Mouse (Mus musculus) spleen, adult 2 months (tissue): ENCODE measurements around the gene Isca1.

Experiments
- CTCF ChIP-seq: fragments of 200-500 bp; IDR thresholded peaks from 2 replicates; pipeline ENCODE4 v1.5.1; 2011; ENCODE audit warnings: mild to moderate bottlenecking, inconsistent platforms; ENCODE audit not compliant: insufficient read depth, insufficient read length, insufficient replicate concordance; ENCODE audit errors: extremely low read depth
- POLR2A ChIP-seq: fragments of 200-500 bp; IDR thresholded peaks from 2 replicates; pipeline ENCODE4 v1.6.1; 2011; ENCODE audit warnings: low read depth, low read length, inconsistent platforms

DNA sequence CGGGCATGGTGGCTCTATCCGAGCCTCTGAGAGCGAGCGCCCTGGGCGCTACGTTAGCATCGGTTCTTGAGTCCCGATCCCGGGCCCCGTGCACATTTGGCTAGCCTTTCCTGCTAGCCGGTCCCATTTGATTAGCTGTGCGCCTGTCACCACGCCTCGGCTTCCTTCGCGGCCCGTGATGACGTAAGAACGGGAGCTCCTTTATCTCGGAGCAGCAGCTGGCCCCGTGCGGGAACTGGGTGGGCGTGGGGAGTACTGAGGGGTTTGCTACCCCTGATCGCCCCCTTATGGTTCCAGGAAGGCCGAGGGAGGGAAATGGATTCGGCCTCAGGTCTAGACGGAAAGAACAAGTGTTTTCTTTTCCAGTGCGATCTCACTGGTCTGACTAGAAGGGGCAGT lies 553 bp upstream of the Isca1 start:
- TF ChIP-seq POLR2A (peak; percentile 8; the same call in 1 of the 2 replicates), CTCF (no peak)
